Mouse (Mus musculus) G1E (cell line): Measurements from ENCODE around the gene 2010300C02Rik.

Experiments
- CTCF ChIP-seq: IDR thresholded peaks from 2 replicates; pipeline ENCODE4 v1.5.1; 2012; ENCODE audit warnings: low read depth, low read length, inconsistent platforms, mixed read lengths
- GATA1 ChIP-seq: IDR thresholded peaks from 2 replicates; pipeline ENCODE4 v1.6.1; 2012; ENCODE audit warnings: borderline replicate concordance, low read length, inconsistent platforms, mixed read lengths
- GATA2 ChIP-seq: IDR thresholded peaks from 2 replicates; pipeline ENCODE4 v1.6.1; 2012; ENCODE audit warnings: low read depth, low read length, inconsistent platforms, borderline replicate concordance
- POLR2AphosphoS5 ChIP-seq: IDR thresholded peaks from 2 replicates; pipeline ENCODE4 v1.6.1; 2012; ENCODE audit warnings: low read depth, low read length, inconsistent platforms; ENCODE audit not compliant: insufficient replicate concordance
- TAL1 ChIP-seq: conservative IDR thresholded peaks from 2 replicates; pipeline ENCODE4 v1.6.1; 2012; ENCODE audit warnings: low read depth, low read length, inconsistent platforms, mixed read lengths

DNA sequence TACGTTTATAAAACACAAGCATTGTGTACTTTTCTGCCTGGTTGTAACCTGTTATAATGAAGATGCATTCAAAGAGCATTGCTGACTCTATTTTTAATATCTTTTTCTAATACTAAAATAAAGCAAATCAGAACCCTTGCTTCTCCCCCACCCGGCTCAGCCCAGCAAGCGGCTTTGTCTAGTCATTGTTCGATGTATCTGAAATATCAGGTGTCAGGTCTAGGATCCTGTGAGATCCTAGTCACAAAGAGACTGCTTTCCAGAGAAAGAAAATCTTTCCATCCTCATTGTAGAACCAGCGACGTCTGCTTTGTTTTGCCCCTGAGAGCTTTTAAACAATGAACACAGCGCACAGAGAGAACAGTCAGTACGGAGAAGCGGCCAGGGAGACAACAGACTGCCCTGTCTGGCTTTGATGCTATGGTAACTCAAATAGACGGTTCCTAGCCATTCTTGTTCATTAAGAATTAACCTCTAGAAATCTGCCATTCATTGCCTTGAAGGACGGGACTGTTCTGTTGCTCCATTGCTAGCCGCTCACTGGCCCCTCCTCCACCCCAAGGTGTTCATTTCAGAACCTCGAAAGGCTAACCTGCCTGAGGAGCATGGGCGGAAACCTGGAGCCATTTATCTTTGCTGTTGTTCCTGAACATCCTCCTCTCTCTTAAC is 22.9 kb upstream of the 2010300C02Rik start:
- no peak for TF ChIP-seq GATA1
- TF ChIP-seq CTCF = no peak
- no peak for TF ChIP-seq POLR2AphosphoS5
- TF ChIP-seq TAL1 = no peak
- no peak for TF ChIP-seq GATA2
